Mouse (Mus musculus): ENCODE measurements around the gene Cemip.

GRCm38 (mm10) chr7:84026090-84026489, 60.2 kb downstream of the Cemip start:
- TF ChIP-seq CTCF (IDR thresholded peaks at IDR 0.05; ENCODE audit: insufficient read depth, low read length) (no peak), POLR2A (IDR thresholded peaks at IDR 0.05; ENCODE audit: borderline replicate concordance, extremely low read depth, low read depth, low read length) (no peak)

Data from lung, adult 2 months (tissue).